Mouse (Mus musculus) thymus, adult 18-20 months (tissue): Measurements from ENCODE around the gene Mtx3.

ENCODE experiments used
- DNase-seq, 2 experiments: peaks; one replicate each; pipeline ENCODE4 v3.0.0; 2022; ENCODE audit warnings: mixed read lengths in 2 of 2

Mtx3 gene

DNA sequence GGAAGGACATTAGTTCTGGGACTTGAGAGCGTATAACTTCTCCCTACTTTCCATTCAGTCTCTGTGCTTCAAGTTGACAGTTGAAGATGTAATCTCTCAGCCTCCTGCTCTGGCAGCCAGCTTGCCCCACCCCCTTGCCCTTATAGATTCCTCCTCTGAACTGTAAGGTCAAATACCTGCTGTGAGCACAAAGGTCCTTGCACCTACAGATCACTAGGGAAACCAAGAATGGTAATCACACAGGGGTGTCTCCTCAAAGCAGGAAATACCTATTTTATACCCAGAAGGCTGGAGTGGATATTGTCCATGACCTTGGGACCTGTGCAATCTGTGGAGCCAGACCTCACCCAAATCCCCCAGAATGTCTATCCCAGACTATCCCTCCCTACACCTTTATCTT lies 40.4 kb downstream of the Mtx3 start:
- no peak for DNase-seq

DNA sequence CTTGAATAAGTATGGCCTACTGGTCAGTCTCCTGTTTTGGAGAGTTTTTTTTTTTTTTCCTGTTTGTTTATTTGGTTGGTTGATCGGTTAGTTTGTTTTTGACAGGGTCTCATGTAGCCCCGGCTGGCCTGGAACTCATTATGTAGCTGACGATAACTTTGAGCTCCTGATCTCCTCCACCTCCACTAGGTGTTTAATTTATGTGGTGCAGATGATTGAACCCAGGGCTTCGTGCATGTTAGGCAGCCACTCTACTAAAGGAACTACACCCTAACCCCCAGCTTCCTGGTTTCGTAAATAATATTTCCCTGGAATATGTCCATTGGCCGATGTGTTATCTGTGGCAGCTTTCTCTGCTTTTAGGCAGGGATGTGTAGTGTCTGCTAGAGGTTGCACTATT lies 54.5 kb downstream of the Mtx3 start:
- DNase-seq: no peak

DNA sequence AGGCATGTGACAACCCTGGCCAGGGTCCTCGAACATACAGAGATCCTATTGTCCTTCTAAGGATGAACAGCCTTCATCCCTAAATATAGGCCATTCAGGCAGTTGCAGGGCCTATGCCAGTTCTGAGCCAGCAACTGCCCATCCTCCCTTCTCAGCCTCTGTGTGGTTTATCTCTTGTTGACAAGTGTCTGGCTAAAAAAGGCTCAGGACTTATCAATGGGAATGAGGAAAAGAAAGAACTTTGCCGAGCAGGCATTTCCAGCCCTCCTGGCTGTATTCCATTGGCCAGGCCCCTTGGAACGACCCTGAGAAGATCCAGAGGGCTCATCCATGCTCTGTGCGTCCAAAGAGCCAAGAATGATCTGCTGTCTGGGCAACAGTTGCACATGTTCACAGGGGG lies 58.7 kb downstream of the Mtx3 start:
- no peak for DNase-seq

DNA sequence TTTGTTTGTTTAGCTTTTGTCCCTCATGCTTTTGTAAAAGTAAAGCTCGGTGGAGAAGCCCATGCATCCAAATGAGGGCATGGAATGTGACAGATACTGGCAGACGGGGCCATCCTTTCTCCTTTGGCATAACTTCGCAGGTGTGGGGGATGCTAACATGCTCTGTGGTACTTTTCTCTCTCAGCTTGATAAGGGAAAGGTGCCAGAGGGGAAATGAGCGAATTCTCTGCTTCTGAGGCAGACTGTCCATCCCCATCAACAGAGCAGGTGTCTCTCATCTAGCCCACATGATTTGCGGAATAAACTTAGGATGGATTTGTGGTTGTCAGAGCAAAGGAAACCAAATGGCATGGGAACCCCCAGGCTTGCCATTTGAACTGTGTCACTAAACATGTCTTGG lies 61.4 kb downstream of the Mtx3 start:
- DNase-seq: no peak

DNA sequence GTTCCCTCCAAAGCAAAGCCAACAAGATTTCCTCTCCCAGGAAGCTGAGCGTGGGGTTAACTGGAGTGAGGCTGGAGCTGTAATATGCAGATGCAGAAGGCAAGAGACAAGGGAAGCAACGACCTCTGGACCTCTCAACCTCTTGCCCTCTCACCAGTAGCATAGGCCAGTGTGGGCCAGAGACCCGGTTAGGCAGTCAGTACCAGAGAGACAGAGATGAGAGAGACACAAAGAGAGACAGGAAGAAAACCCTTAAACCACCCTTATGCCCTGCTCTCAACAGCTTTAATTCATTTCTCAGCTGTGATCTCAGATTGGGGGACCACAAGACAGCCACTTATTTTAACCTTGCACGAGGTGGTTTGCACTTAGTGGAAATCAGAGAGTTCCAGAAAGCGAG lies 62.8 kb downstream of the Mtx3 start:
- no peak for DNase-seq
